Mouse (Mus musculus): Measurements from ENCODE around the gene Il2ra. TPM values are rescaled to one million over a fixed set of nuclear protein-coding genes. Genes with fewer than 3 reads are reported as not detected.

The Il2ra gene
- polyA plus RNA-seq, 1 experiment from 2014 or later, result not detected

DNA sequence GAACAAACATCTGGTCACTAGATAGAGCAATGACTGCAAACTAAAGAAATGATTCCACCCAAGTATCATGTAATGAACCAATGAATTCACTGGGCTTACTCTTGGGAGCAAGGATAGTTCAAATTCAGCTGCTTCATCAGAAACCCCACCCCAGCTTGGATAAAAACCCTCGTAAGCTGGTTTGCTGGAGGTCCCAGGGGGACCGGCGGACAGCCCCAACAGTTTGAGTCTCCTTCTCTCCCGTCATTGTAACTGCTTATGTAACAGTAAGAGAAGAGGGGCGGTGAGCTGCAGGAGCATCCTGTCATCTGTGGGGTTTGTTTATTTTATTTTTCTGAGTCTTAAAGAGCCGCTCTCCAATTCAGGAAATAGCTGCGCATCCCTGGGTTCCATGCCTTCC lies 37.0 kb downstream of the Il2ra start:
- no peak for ATAC-seq (ENCODE audit: insufficient number of reproducible peaks, insufficient read depth, low FRiP score, low read depth)
- Histone ChIP-seq H3K4me1 (ENCODE audit: control insufficient read depth, insufficient read depth, low read length) (no peaks in the 10 kb centered on the region), H3K9me3 (ENCODE audit: control insufficient read depth, low read depth, low read length) (no peaks in the 10 kb centered on the region), H3K36me3 (ENCODE audit: control insufficient read depth, insufficient read depth, low read length) (no peaks in the 10 kb centered on the region), H3K27ac (ENCODE audit: low read length) (no peak overlapping the region), H3K4me2 (replicated peaks; ENCODE audit: low read depth, low read length) (no peak overlapping the region), H3K4me3 (ENCODE audit: low read depth, low read length) (no peak overlapping the region), H3K9ac (replicated peaks; ENCODE audit: low read depth, low read length) (no peak overlapping the region), H3K27me3 (ENCODE audit: control insufficient read depth, insufficient read depth, low read length) (no peaks in the 10 kb centered on the region)
- 48% methylated on average over 7 of the region's 7 CpGs for WGBS

DNA sequence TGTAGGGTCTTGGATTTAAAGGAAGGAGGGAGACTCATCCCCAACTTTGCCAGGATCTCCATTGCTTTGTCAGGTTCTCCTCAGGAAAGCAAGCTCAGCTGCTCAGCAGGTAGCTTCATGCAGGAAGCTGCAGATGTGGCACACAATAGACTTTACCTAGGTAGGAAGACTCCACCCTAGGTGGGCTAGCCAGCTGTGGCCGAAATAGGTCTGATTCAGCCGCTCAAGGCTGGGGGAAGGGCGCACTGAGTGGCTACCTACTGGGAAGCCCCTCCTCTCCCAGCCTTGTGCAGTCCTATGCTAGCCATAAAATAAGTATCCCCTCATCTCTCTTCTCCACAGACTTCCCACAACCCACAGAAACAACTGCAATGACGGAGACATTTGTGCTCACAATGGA lies 40.1 kb downstream of the Il2ra start:
- Histone ChIP-seq H3K9ac (replicated peaks; ENCODE audit: low read depth, low read length) (no peak overlapping the region), H3K9me3 (ENCODE audit: control insufficient read depth, low read depth, low read length) (no peaks in the 10 kb centered on the region), H3K27me3 (ENCODE audit: control insufficient read depth, insufficient read depth, low read length) (no peaks in the 10 kb centered on the region), H3K27ac (ENCODE audit: low read length) (no peak overlapping the region), H3K4me3 (ENCODE audit: low read depth, low read length) (no peak overlapping the region), H3K4me1 (ENCODE audit: control insufficient read depth, insufficient read depth, low read length) (no peaks in the 10 kb centered on the region), H3K36me3 (ENCODE audit: control insufficient read depth, insufficient read depth, low read length) (no peaks in the 10 kb centered on the region), H3K4me2 (replicated peaks; ENCODE audit: low read depth, low read length) (no peak overlapping the region)
- ATAC-seq (ENCODE audit: insufficient number of reproducible peaks, insufficient read depth, low FRiP score, low read depth), result no peak
- 67% methylated on average over 4 of the region's 4 CpGs for WGBS

DNA sequence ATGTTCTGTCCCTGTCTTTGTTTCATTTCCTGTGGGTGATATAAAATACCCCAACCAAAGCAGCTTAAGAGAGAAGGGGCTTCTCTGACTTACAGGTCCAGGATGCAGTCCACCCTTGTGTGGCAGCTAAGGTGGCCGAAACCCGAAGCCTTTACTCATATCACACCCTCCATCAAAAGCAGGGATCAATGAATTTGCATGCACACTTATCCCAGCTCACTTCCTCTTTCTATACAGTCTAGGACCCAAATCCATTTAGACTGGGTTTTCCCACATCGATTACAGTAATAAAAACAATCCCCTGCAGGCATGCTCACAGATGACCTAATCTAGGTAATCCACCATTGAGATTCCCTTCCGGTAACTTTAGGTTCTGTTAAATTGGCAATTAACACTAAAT lies 43.9 kb downstream of the Il2ra start:
- WGBS, result 77% methylated on average over 4 of the region's 4 CpGs
- H3K4me2 ChIP-seq (replicated peaks; ENCODE audit: low read depth, low read length), result no peak overlapping the region
- H3K27me3 ChIP-seq (ENCODE audit: control insufficient read depth, insufficient read depth, low read length), result no peaks in the 10 kb centered on the region
- no peaks in the 10 kb centered on the region for H3K9me3 ChIP-seq (ENCODE audit: control insufficient read depth, low read depth, low read length)
- no peaks in the 10 kb centered on the region for H3K4me1 ChIP-seq (ENCODE audit: control insufficient read depth, insufficient read depth, low read length)
- H3K4me3 ChIP-seq (ENCODE audit: low read depth, low read length), result no peak overlapping the region
- H3K9ac ChIP-seq (replicated peaks; ENCODE audit: low read depth, low read length), result no peak overlapping the region
- no peak for ATAC-seq (ENCODE audit: insufficient number of reproducible peaks, insufficient read depth, low FRiP score, low read depth)
- H3K27ac ChIP-seq (ENCODE audit: low read length), result no peak overlapping the region
- H3K36me3 ChIP-seq (ENCODE audit: control insufficient read depth, insufficient read depth, low read length), result no peaks in the 10 kb centered on the region

DNA sequence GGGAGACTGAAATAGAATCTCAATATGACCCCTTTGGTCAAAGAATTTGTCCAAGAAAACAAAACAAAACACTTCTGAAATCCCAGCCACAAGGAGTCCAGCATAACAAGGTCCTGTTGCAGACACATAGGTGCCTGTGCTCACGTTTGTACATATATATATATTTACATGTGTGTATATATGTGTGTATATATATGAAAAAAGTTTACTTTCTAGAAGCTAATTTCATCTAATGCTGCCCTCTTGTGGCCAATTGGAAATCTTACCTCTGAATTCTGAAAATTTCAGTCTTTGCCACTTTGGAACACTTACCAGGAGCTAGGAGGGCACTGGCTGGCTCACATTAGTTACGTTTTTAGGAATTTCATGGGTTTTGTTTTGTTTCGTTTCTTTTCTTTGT lies 44.8 kb downstream of the Il2ra start:
- Histone ChIP-seq H3K27ac (ENCODE audit: low read length) (no peak overlapping the region), H3K4me1 (ENCODE audit: control insufficient read depth, insufficient read depth, low read length) (no peaks in the 10 kb centered on the region), H3K4me3 (ENCODE audit: low read depth, low read length) (no peak overlapping the region), H3K9me3 (ENCODE audit: control insufficient read depth, low read depth, low read length) (no peaks in the 10 kb centered on the region), H3K4me2 (replicated peaks; ENCODE audit: low read depth, low read length) (no peak overlapping the region), H3K9ac (replicated peaks; ENCODE audit: low read depth, low read length) (no peak overlapping the region), H3K27me3 (ENCODE audit: control insufficient read depth, insufficient read depth, low read length) (no peaks in the 10 kb centered on the region), H3K36me3 (ENCODE audit: control insufficient read depth, insufficient read depth, low read length) (no peaks in the 10 kb centered on the region)
- no peak for ATAC-seq (ENCODE audit: insufficient number of reproducible peaks, insufficient read depth, low FRiP score, low read depth)
- WGBS, result 16% methylated on average over 3 of the region's 3 CpGs

DNA sequence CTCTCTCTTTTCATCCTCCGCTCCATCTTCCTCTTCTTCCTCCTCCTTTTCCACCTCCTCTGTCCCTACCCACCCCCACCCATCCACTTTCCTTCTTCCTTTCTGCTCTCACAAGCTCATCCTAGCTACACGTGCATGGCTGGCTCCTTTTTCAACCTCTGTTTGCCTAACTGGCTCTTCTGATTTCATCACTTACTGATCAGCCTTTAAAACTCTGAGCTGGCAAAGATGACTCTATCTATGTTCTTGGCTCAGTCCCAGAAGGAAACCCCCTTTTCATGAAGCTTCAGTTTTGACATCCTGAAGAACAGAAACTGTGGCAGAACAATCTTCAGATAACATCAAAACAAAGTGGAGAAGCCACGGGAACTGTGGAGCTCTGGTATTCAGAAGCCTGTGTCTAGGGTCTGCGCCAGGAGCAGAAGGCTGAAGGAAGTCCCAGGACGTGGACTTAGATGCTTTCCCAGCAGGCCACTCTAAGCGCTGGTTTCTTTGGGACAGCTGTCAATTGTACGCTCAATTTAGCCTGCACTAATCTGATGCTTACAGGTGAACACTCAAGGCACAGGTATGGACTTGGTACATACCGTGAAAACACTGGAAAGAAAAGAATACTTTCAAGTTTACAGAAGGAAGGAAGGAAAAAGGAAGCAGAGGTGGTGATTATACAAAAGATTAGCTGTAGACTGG lies 47.7 kb downstream of the Il2ra start:
- no peak overlapping the region for H3K4me2 ChIP-seq (replicated peaks; ENCODE audit: low read depth, low read length)
- H3K36me3 ChIP-seq (ENCODE audit: control insufficient read depth, insufficient read depth, low read length), result no peaks in the 10 kb centered on the region
- no peaks in the 10 kb centered on the region for H3K4me1 ChIP-seq (ENCODE audit: control insufficient read depth, insufficient read depth, low read length)
- H3K9me3 ChIP-seq (ENCODE audit: control insufficient read depth, low read depth, low read length), result no peaks in the 10 kb centered on the region
- 67% methylated on average over 8 of the region's 8 CpGs for WGBS
- H3K4me3 ChIP-seq (ENCODE audit: low read depth, low read length), result no peak overlapping the region
- no peak overlapping the region for H3K27ac ChIP-seq (ENCODE audit: low read length)
- no peak for ATAC-seq (ENCODE audit: insufficient number of reproducible peaks, insufficient read depth, low FRiP score, low read depth)
- H3K9ac ChIP-seq (replicated peaks; ENCODE audit: low read depth, low read length), result no peak overlapping the region
- H3K27me3 ChIP-seq (ENCODE audit: control insufficient read depth, insufficient read depth, low read length), result no peaks in the 10 kb centered on the region

DNA sequence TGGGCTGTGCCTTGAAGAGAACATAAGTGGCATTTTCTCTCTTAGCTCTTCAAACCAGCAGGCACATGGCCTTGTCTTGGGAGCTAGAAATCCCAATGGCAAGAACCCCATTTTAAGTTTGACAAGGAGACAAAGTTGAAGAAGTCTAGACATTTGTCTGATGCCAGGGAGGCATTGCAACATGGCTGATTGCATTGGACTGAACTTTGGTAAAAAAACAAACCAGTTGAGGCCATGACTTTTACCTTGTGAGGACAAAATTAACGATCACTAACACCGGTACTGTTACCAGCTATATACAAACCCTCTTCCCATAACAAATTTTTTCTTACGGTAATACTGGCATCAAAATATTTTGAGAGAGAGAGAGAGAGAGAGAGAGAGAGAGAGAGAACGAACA lies 50.7 kb downstream of the Il2ra start:
- no peaks in the 10 kb centered on the region for H3K36me3 ChIP-seq (ENCODE audit: control insufficient read depth, insufficient read depth, low read length)
- no peaks in the 10 kb centered on the region for H3K9me3 ChIP-seq (ENCODE audit: control insufficient read depth, low read depth, low read length)
- H3K4me3 ChIP-seq (ENCODE audit: low read depth, low read length), result no peak overlapping the region
- H3K4me1 ChIP-seq (ENCODE audit: control insufficient read depth, insufficient read depth, low read length), result no peaks in the 10 kb centered on the region
- WGBS, result 88% methylated on average over 4 of the region's 4 CpGs
- no peak for ATAC-seq (ENCODE audit: insufficient number of reproducible peaks, insufficient read depth, low FRiP score, low read depth)
- H3K27me3 ChIP-seq (ENCODE audit: control insufficient read depth, insufficient read depth, low read length), result no peaks in the 10 kb centered on the region
- no peak overlapping the region for H3K9ac ChIP-seq (replicated peaks; ENCODE audit: low read depth, low read length)
- no peak overlapping the region for H3K4me2 ChIP-seq (replicated peaks; ENCODE audit: low read depth, low read length)
- no peak overlapping the region for H3K27ac ChIP-seq (ENCODE audit: low read length)

DNA sequence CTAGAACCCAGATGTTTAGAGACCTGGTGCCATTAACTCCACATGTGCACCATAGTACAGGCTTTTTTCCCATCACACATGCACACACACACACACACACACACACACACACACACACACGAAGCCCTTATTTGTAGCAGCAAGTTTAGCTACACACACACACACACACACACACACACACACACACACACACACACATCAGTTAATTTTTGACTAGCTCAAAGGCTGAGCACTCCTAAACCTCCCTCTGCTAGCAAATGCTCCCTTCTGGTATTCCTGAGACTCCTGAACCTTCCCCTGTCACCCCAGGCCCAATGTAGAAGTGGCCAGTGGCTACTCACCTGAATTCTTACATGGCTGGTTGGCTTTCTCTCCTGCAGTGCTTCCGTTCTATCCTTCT lies 51.5 kb downstream of the Il2ra start:
- H3K4me2 ChIP-seq (replicated peaks; ENCODE audit: low read depth, low read length), result no peak overlapping the region
- WGBS, result 70% methylated on average over 2 of the region's 2 CpGs
- no peaks in the 10 kb centered on the region for H3K9me3 ChIP-seq (ENCODE audit: control insufficient read depth, low read depth, low read length)
- H3K9ac ChIP-seq (replicated peaks; ENCODE audit: low read depth, low read length), result no peak overlapping the region
- no peaks in the 10 kb centered on the region for H3K27me3 ChIP-seq (ENCODE audit: control insufficient read depth, insufficient read depth, low read length)
- H3K27ac ChIP-seq (ENCODE audit: low read length), result no peak overlapping the region
- H3K36me3 ChIP-seq (ENCODE audit: control insufficient read depth, insufficient read depth, low read length), result no peaks in the 10 kb centered on the region
- no peaks in the 10 kb centered on the region for H3K4me1 ChIP-seq (ENCODE audit: control insufficient read depth, insufficient read depth, low read length)
- no peak overlapping the region for H3K4me3 ChIP-seq (ENCODE audit: low read depth, low read length)
- no peak for ATAC-seq (ENCODE audit: insufficient number of reproducible peaks, insufficient read depth, low FRiP score, low read depth)

DNA sequence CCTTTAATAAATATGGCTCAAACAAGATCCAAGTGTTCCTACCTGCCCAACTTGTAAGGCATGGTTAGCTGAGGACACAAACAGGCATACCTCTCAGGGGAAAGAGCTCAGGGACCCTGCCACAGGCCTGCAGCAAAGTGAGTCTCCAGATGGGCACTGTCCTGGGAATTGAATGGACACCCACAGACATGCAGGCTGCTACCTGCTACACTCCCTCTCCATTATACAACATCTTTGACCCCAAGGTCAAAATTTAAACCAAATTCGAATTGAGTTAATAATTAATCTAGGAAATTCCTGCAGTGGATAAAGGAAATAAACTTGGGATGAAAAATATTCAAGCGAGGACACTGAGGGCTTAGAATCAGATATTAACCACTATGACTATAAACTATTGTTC lies 53.3 kb downstream of the Il2ra start:
- Histone ChIP-seq H3K4me1 (ENCODE audit: control insufficient read depth, insufficient read depth, low read length) (no peaks in the 10 kb centered on the region), H3K36me3 (ENCODE audit: control insufficient read depth, insufficient read depth, low read length) (no peaks in the 10 kb centered on the region), H3K4me2 (replicated peaks; ENCODE audit: low read depth, low read length) (no peak overlapping the region), H3K27me3 (ENCODE audit: control insufficient read depth, insufficient read depth, low read length) (no peaks in the 10 kb centered on the region), H3K9ac (replicated peaks; ENCODE audit: low read depth, low read length) (no peak overlapping the region), H3K9me3 (ENCODE audit: control insufficient read depth, low read depth, low read length) (no peaks in the 10 kb centered on the region), H3K4me3 (ENCODE audit: low read depth, low read length) (no peak overlapping the region), H3K27ac (ENCODE audit: low read length) (no peak overlapping the region)
- 57% methylated on average over 2 of the region's 2 CpGs for WGBS
- no peak for ATAC-seq (ENCODE audit: insufficient number of reproducible peaks, insufficient read depth, low FRiP score, low read depth)

DNA sequence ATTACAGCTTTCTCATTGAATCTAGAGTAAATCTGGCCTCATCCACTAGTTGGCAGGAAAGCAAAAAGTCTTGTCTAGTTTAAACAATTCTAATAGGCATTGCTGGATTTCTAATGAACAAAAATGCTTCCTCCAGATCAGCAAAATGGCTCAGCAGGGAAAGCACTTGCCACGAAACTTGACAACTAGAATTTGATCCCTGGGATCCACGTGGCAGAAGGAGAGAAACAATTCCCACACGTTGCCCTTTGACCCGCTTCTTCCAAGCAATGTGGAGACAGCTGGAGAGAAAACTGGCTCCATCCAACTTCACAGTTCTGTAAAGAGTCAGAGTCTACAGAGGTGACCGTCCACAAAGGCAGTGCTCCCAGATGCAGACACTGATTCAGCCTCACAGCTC lies 56.4 kb downstream of the Il2ra start:
- H3K4me2 ChIP-seq (replicated peaks; ENCODE audit: low read depth, low read length), result no peak overlapping the region
- no peak overlapping the region for H3K27ac ChIP-seq (ENCODE audit: low read length)
- WGBS, result 57% methylated on average over 5 of the region's 5 CpGs
- H3K9me3 ChIP-seq (ENCODE audit: control insufficient read depth, low read depth, low read length), result no peaks in the 10 kb centered on the region
- H3K9ac ChIP-seq (replicated peaks; ENCODE audit: low read depth, low read length), result no peak overlapping the region
- no peaks in the 10 kb centered on the region for H3K27me3 ChIP-seq (ENCODE audit: control insufficient read depth, insufficient read depth, low read length)
- H3K4me1 ChIP-seq (ENCODE audit: control insufficient read depth, insufficient read depth, low read length), result no peaks in the 10 kb centered on the region
- ATAC-seq (ENCODE audit: insufficient number of reproducible peaks, insufficient read depth, low FRiP score, low read depth), result no peak
- no peak overlapping the region for H3K4me3 ChIP-seq (ENCODE audit: low read depth, low read length)
- no peaks in the 10 kb centered on the region for H3K36me3 ChIP-seq (ENCODE audit: control insufficient read depth, insufficient read depth, low read length)

All from stomach, embryonic 14.5 days (tissue).